Mouse (Mus musculus): ENCODE data around the gene Twf2.

- no peak for TF ChIP-seq CTCF (IDR thresholded peaks at IDR 0.05; ENCODE audit: low read depth, low read length)
- no peak for TF ChIP-seq EP300 (IDR thresholded peaks at IDR 0.05; ENCODE audit: insufficient read depth, low read depth, low read length)
Observed at GRCm38 (mm10) chr9:106192024-106192423, 10.9 kb upstream of the Twf2 start.

Data from ES-Bruce4 (cell line).